Mouse (Mus musculus): ENCODE results near the gene Bend7.

- TF ChIP-seq GATA1 (IDR thresholded peaks at IDR 0.05; ENCODE audit: low read length), result no peak
- no peak for TF ChIP-seq TAL1 (IDR thresholded peaks at IDR 0.05; ENCODE audit: low read length)
Measured at GRCm38 (mm10) chr2:4764071-4764470, 46.4 kb downstream of the Bend7 start.

Data from erythroblast, embryonic 14.5 days (primary cell).